Mouse (Mus musculus): ENCODE data around the gene Kcnj16. TPM values are rescaled to one million over a fixed set of nuclear protein-coding genes. Genes with fewer than 3 reads are reported as not detected.

Gene Kcnj16
- 0.23 and 0.32 TPM in 2 replicates for polyA plus RNA-seq (2015; fragmentation: Nextera tagmentation; extraction: Ambion mirVana)

DNA sequence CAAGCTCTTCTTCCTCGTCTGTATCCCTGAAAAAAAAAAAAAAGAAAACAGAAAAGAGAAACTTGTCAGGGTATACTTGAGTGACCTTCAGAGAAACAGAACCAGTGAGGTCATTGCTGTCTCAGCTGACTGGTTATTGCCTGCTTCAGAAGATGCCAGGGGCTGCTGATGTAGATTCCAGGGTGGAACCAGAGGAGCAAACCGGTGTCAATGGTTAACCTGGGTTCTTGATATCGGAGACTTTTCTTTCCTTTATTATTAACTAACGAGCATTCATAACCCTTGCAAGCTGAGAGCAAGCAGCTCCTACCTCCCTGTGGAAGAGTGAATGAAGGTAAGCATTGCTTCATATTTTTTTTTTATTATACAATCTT, at the start of gene Kcnj16:
TSS of gene Kcnj16 (plus strand) at position 272 of the 374 bp plus-strand sequence.

DNA sequence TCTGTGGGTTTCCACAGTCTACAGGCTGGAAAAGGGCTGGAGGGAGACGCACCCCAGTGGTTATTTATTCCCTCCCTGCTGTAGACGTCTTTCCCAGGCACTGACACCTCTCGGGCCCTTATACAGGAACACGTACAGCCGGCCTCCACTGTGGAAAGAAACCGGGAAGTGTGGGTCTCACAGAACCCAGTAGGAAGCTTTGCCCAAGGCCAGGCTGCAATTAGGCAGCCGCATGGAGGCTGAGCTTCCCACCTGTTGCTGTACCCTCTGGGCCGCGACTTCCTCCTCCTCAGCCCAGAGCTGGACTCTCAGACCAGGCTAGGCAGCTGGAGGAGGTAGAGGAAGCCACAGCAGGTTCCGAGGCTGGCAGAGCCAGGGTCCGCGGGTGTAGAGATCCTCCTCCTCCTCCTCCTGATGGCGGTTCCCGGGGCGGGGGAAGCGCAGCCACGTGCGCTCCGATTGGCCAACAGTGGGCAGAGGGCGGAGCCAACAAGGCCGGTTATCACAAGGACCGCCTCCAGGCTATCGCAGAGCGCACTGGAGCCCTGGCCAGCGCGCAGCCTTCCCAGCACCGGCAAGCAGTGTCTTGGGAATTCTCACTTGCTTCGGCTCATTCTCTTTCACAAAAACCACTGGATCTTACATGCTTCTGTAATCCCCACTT, 97.9 kb downstream of the Kcnj16 start, which contains the start of gene Kcnj2:
TSS of gene Kcnj2 (plus strand) at position 530 of the 664 bp plus-strand sequence.

Other genes starting within 250 kb of the Kcnj16 start
- gene Kcnj2, start 98.1 kb downstream of the Kcnj16 start, polyA plus RNA-seq (2015; fragmentation: Nextera tagmentation; extraction: Ambion mirVana) = 0.65 and 0.84 TPM in 2 replicates